Mouse (Mus musculus) layer of hippocampus, adult 9-11 months (tissue): Measurements from ENCODE around the gene Dbf4.

Experiments used
- DNase-seq: peaks from one replicate; pipeline ENCODE4 v3.0.0; 2022

Dbf4 gene

DNA sequence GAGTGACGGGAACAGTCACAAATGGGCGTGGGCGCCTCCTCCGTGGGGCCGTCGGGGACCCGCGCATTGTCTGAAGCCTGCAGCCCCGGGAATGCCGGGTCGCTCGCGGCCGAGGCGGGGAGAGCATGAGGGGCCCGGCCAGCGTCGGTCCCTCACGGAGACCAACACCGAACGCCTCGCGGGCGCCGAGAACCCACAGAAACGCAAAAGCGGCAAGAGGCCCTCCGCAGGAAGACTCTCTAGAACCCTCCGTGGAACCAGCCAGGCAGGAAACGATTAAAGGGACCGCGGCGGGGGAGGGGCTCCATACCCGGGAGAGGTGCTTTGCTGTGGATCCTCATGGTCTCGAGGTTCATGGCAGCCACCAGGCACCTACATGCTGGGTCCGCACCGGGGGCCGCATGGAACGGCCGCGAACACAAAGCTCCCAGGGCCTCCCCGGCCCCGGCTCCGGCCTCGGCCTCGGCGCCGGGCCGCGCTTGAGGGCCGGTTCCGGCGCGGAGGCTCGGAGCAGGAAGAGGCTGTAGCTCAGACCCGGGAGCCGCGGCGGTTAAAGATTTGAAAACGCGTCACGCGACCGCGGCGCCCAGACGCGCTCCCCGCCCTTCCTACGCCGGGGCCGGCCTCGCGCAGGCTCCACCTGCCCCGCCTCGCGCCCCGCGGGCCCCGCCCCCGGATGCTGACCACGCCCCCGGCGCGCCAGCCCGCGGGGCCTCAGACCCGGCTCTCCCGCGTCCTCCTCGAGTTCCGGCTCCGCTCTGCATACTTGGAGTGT, at the start of gene Dbf4, which contains the start of gene Slc25a40:
Gene Dbf4, minus strand, starts transcription at position 560 of the 775 bp plus-strand sequence.
Gene Slc25a40, plus strand, starts transcription at position 694 of the 775 bp plus-strand sequence.
- DNase-seq = peak; percentile 87

DNA sequence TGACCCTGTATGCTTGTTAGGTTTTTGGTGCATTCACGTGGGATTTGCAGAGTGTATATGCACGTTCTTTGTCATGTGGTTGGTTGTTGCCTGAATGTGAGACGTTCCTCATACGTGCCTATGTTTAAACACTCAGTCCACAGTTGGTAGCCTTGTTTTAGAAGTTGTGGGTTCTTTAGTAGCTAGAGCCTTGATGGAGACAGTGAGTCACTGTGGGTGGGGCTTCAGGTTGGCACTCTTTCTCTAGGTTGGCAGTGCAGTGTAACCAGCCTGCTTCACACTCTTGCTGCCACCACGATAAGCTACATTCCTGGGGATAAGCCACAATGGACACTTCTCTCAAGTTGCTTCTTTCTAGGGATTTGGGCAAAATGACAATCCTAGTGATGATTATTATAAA, 34.0 kb upstream of the Dbf4 start:
- no peak for DNase-seq

DNA sequence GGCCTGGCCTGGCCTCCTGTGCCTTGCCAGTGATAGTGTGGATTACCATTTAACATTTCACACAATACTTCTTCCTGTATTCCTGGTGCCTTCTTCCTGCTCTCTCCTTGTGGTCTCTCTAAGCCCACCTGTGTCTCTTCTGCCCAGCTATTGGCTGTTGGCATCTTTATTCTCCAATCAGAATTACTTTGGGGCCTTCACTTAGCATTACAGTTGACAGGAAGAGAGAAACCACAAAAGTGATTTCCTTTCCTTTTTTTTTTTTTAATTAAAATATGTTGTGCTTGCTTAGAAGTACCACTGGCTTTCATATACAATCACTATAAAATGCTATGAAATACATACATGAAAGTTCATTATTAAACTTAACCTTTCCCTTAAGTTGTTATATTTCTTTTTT, 33.0 kb upstream of the Dbf4 start:
- no peak for DNase-seq

DNA sequence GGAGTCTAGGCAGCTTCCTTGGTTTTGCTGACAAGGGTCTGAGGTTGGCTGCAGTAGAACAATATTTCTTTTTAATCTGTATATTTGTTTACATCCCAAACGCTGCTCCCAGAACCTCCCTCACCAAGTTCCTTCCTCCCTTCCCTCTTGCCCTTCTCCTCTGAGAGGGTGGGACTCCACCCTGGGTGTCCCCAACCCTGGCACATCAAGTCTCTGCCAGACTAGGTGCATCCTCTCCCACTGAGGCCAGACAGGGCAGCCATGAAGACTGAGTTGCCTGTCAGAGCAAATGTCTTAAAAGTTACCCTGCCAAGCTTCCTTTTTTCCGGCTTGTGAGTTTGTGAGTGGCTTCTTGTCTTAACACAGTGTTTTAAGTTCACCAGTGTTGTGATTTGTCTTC, 16.6 kb upstream of the Dbf4 start:
- no peak for DNase-seq

DNA sequence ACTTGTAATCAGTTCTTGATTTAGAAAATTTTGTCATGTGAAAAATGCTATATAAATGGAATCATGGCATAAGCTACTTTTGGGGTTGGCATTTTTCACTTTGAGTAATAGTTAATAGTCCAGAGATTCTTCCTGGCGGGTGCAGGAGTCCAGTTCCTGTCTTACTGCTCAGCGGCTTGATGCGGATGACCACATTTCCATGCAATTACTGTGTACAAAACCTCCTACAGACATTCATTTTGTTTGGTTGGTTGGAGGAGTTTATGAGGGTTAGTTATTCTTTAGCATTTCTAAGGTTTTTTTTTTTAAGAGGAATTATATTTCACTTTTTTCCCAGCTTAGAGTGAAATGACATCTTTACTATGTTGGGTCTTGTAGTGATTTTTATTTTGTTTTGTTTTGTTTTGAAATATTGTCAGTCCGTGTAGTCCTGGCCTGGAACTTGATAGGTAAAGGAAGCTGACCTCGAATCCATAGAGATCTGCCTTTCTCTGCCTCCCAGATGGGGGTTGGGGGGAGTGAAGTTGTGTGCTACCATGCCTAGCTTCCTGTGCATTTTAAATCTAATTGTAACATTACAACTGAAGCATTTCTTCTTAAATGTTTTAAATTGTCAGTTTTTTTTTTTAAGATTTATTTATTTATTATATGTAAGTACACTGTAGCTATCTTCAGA, 15.1 kb upstream of the Dbf4 start:
- DNase-seq = no peak

DNA sequence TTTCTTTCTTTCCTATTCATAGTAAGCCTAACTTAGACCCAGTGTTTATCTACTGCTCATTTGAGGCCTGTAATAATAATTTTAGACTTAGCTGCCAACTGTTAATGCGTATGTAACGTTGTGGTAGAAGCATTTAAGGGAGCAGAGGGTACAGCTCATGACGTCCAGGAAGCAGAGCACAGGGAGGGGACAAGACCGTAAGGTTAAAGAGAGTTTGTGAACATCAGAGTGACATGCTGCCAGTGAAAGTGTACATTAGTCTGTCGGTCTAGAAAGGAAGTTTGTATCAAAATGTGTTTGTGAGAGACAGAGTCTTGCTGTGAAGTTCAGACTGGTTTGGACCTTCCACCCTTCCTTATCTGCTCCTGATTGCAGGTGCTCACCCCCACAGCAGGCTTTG, 3.4 kb upstream of the Dbf4 start:
- no peak for DNase-seq

DNA sequence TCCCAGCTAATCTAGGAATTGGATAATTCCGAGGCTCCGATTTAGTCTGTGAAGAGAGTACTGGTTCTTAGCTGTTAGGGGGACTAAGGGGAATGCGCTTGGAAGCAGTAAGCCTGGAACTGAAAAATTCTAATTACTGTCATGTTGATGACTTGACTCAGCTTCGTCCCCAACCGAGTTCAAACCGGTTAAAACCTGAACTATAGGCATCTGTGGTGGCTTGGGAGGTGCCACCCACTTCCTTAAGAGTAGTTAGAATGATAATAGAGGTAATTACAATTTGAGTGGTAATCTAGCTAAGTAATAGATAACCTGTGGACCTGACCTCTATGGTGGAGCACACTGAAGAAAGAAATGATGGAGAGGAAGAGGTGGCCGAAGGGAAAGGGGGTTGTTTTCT, 1.6 kb upstream of the Dbf4 start:
- DNase-seq = no peak

DNA sequence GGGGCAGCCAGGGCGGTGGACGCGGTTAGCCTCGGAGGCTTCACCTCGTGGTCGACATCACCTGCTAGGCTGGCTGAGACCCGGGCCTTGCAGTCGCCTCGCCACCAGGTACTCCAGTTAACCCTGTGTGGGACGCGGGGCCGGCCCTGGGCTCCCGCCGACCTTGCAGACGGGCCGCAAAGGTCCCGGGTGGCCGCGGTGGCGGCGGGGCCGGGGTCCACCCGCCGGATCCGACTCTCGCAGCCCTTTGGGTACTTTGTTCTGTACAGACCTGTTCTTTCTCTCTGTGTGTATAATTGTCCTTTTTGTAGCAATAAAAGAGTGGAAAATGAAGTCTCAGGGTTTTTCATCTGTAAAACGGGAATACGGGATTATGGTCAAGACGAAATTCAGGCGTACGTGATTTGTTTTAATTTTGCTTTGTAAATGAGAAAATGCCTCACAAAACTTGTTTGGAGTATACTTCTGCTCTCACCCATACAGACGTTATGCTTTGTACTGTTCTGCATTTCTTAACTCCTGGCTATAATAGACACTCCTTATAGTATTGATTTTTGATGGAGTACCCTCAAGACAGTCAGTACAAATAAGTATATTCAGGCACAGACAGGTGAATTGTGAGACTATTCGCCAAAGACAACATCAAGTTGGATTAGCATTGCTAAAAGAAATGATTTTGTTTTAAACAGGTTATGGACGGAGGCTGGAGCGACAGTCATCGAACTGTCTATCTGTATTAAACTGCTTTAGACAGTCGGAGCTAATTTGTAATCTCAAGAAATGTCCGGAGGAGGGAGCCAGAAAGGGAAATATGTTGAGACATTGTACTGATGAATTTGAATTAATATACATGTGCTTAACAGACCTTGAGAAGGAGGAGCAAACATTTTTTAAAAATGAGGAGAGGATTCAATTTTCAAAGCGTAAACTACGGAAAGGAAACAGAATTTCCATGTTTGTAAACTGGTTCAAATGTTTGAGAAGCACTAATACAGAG, 714 bp upstream of the Dbf4 start:
- DNase-seq = no peak

DNA sequence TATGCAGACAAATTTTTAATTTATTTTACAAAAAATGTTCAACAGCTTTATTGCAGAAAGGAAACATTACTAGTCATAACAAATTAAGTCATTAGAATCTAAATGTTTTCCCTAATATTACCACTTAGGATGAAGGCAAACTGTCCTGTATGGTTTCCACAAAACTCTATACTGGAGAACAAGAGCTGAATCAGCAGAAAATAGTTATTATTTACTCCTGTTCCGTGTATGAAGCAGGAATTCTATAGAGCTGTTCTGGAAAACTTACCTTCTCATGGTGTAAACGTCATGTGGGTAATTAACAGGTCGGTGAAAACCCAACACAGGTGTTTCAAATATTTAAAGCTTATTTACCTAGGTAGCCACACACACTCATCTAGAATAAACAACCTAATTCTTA, 1.1 kb downstream of the Dbf4 start:
- no peak for DNase-seq

DNA sequence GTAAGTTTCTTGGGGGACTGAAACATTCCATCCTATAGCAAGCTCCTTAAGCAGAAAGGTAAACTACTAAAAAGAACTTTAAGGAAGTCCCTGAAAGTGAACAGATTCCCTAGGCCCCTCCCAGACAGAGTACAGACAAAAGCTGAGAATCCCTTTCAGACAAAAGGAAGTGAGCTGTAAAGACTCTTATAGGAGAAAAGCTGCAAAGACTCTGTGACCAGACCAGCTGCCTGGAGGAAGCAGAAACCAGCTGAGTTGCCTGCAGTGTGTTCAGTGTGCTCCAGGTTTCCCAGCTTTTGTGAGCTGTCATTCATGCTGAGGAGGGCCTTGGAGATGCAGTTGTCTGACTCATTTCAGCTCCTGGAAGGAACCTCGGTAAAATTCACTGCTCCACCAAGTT, 5.1 kb downstream of the Dbf4 start:
- no peak for DNase-seq

DNA sequence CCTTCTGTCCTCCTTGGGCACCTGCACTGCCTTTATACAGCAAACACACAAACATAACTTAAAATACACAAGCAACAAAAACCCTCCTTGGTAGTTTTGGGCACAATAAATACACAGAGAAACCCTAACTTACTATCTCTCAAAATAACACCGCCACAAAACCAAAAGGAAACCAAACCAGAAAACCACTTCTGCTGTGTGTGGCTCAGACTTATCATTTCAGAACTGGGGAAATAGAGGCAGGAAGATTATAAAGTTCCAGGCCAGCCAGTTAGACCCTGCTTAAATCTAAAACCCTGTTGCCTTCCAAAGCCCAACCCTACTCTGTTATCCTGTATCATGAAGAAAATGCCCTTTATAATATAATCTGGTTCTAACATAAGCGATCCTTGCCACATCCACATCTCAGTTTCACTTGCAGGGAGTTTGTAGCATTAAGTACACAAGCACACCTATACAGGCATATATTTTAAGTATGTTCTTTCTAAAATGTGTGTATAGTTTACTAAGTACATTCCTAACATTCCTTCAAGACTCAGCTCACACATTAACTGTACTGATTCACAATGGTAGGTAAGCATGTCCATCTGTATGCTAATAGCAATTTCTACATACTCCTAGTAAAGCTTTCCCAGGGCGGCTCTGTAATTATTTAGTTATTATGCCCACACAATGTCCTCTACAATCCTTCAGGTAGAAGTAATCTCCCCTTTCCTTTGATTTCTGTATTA, 5.7 kb downstream of the Dbf4 start:
- no peak for DNase-seq

DNA sequence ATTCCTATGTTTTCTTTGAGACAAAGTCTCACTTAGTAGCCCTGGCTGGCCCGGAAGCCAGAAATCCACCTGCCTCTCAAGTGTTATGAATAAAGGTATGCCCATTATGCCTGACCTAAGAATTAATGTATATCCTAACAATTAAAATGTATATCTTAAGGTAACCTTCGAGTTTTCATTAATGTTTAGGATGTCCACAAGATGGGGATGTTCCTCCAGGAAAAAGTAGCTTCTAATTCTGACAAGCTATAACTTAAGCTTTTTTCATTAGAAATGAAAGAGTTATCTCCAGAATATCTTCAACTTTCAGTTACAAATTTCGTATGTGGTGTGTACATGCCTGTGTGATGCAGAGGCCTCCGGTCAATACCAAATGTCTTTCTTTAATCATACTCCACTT, 13.8 kb downstream of the Dbf4 start:
- no peak for DNase-seq

DNA sequence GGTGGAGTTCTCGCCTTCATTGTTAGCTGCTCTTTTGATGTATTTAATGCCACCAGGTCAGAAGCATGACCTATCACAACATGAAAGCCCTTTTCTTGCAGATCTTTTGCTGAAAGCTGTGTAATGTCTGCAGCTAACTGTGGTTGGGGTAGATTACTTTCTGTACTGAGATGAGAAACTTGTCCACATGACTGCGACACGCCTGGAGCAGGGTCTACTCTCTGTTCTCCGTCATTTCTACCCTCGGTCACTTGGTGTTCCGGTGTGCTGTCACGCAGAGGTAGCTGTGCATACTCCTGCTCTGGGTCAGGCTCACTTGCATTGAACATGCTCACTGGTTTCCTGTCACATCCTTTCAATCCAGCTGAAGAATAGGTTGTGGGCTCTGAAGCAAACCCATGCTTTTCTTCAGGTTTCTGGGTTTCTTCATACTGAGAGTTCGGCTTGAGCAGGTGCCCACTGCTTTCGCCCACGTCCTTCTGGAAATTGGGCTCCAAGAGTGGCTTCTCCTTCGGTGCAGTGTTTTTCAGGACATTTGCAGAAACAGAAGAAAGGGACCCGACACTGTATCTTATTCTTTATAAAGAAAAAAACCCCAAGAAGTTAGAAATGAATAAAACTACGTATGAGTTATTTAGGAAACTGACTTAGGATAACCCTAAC, 24.8 kb downstream of the Dbf4 start:
- DNase-seq = peak; percentile 4

DNA sequence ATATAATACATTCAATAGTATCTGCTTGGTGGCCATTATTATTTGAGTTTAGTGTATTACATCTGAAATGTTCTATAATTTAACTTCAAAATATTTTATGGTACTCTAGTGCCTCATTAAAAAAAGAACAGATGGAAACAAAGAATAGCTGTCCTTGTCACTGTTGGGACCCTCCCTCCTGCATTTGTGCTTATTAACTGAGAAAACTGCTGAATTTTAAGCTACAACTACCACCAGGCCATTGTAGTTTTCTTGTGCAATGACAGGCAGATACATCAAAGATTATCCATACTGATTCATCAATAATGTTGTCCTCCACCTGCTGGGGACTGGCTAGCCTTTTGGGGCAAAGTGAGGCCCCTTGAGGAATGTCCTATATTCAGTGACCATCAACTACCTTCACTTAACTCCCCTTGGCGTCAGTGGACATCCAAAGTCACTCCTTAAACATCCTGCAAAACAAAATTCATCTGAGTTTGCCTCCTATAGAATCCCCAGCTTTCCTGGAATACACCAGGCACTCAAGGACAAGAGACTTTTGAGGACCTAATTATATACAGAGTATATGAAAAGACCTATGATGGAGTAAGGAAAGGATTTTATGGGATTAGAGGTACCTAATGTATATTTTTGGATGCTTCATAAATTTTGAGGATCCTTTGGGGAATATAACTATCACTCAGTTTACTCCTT, 28.5 kb downstream of the Dbf4 start:
- DNase-seq = no peak

DNA sequence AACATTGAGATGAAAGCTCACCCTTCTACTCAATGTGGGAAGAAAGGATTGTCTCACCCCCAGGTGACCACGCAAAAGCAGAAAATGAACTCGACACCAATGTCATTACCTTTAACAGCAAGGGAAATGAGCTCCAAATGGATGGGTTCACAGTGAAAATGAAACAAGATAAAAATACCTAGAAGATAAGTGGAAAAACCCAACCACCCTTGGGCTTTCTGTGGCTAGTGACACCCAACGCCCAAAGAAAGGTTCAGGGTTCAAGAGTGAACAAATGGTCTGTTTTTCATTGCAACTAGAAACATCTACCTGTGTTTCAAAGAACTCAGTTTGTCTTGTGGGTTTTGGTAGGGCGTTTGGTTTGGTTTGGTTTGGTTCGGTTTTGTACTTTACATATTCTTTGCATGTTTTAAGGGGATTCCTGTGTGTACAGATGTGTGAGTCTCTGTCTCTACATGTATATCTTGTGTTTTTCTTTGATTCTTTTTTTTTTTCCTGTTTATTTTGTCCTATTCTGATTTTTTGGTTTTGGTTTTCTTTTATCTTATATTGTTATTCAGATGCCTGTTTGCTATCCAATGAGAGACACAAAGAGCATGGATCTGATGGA, 48.1 kb downstream of the Dbf4 start:
- no peak for DNase-seq

DNA sequence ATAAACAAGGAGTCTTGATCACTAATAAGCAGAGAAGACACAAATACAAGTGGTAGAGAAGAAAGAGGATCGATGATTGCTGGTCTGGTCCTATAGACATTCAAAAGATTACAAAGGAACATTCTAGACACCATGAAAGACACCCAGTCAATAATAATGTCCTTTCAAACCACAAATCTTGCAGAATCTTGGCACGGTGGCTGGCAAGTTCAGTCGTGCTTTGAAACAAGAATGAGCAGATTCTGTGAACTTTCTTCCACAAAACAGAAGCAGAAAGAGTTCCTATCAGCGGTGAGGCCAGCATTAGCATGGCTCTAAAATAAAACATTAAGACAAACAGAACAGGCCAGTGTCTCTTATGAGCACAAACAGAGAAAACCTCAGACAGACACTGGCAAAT, 49.1 kb downstream of the Dbf4 start:
- no peak for DNase-seq

DNA sequence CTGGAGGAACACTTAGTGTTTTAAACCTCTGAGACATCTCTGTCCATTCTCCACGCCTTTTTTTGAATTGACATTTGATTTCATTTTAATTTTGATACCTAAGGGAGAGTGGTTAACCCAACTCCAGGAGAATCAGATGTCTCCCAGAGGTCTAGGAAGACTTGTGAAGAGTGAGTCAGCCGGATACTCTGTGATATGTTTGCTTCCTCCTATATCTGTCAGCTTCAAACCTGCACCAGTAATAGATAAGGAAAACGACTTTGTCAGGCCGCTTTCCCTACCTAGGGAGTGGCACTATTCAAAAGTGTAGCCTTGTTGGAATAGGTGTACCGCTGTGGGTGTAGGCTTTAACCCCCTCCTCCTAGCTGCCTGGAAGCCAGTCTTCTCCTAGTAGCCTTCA, 53.7 kb downstream of the Dbf4 start:
- DNase-seq = no peak

DNA sequence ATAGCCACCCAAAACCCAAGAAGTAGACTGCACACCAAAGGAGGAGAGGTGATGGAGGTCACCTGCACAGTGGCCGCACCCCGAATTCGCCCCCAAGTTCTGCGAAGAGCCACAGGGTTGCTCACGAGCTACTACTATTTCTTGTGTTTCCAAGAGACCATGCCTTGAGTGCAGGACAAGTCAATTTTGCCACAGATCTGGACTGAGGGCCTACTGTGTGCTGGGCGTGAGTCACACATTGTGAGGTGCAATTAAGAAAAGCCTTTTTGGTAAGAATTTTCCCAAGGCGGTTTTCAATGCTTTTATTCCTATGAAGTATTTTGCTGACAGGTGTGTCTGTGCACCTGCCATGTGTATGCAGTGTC, 54.2 kb downstream of the Dbf4 start:
- no peak for DNase-seq

DNA sequence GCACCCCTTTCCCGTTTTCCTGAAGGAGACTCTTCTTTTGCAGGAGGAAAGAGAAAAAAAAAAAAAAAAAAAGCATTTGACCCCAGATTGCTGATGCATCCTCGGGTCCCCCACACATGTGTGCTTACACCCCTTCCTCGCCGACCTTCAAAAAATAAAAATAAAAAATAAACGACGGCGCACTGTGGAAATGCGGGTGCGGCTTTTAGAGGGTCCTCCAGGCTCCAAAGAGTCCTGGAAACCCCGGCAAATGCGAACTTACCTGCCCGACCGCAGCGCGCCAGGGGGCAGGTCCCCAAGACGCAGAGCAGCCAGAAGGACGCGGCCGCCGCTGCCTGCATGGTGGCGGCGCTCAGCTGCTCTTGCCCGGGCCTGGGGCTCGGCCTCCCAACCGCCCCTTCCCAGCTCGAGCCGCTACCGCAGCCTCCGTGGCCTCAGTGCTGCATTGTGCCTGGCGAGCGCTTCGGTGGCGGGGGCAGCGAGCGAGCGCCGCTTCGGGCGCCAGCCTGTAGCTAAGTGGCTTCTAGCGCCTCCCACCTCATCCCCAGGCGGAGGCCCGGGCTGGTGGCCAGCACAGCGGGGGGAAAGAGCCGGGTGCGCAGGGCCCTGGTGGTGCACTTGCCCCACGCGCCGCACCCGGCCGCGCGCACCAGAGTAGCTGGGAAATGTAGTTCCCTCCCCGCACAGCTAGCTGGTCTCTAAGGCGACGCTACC, 54.7 kb downstream of the Dbf4 start, which contains the start of gene Adam22:
Gene Adam22, minus strand, starts transcription at position 547 of the 714 bp plus-strand sequence.
- DNase-seq = peak; percentile 95
